Mouse (Mus musculus) ES-E14 (cell line): ENCODE data around the gene Tcte2.

Source experiments
- MAFK ChIP-seq: IDR thresholded peaks from 2 replicates; pipeline ENCODE4 v1.6.1; 2014; ENCODE audit warnings: mild to moderate bottlenecking, low read depth, low read length, inconsistent platforms; ENCODE audit not compliant: insufficient read depth
- ZNF384 ChIP-seq: IDR thresholded peaks from 2 replicates; pipeline ENCODE4 v1.6.1; 2012; ENCODE audit warnings: low read depth, low read length, inconsistent platforms

- TF ChIP-seq MAFK, result no peak
- TF ChIP-seq ZNF384, result no peak
Measured at GRCm38 (mm10) chr17:13712116-13712515, 49.5 kb downstream of the Tcte2 start.
